Mouse (Mus musculus) intestine, postnatal 0 days (tissue): ENCODE results near the gene Shank2. TPM values are rescaled to one million over a fixed set of nuclear protein-coding genes. Genes with fewer than 3 reads are reported as not detected.
A peak's percentile ranks its signal among the peaks of the same experiment; 100 is the strongest.

Source experiments
- ATAC-seq: fragments of 200-750 bp; cut with Nextera tagmentation; 2 replicates; pipeline ENCODE4 v1.8.0; 2017; ENCODE audit warnings: mild to moderate bottlenecking, moderate TSS enrichment, moderate library complexity
- H3K27ac ChIP-seq: fragments of 300-500 bp; sonication (generic); 2 replicates; pipeline ENCODE4 v1.5.1; 2014; ENCODE audit warnings: mild to moderate bottlenecking, low read depth, low read length, moderate library complexity
- H3K27me3 ChIP-seq: fragments of 300-500 bp; sonication (generic); replicated peaks from 2 replicates; pipeline ENCODE4 v1.6.1; 2014; ENCODE audit warnings: low read length, mixed read lengths; ENCODE audit not compliant: control insufficient read depth, insufficient read depth
- H3K36me3 ChIP-seq: fragments of 300-500 bp; sonication (generic); 2 replicates; pipeline ENCODE4 v1.6.1; 2014; ENCODE audit warnings: mild to moderate bottlenecking, moderate library complexity; ENCODE audit not compliant: control insufficient read depth, insufficient read depth
- H3K4me1 ChIP-seq: fragments of 300-500 bp; sonication (generic); replicated peaks from 2 replicates; pipeline ENCODE4 v1.6.1; 2014; ENCODE audit warnings: antibody characterized with exemption, low read length, mixed read lengths; ENCODE audit not compliant: control insufficient read depth, insufficient read depth
- H3K4me2 ChIP-seq: fragments of 300-500 bp; sonication (generic); replicated peaks from 2 replicates; pipeline ENCODE4 v1.6.1; 2014; ENCODE audit warnings: low read depth, mild to moderate bottlenecking, moderate library complexity
- H3K4me3 ChIP-seq: fragments of 300-500 bp; sonication (generic); 2 replicates; pipeline ENCODE4 v1.5.1; 2014; ENCODE audit warnings: low read depth, low read length
- H3K9ac ChIP-seq: fragments of 300-500 bp; sonication (generic); 2 replicates; pipeline ENCODE4 v1.6.1; 2014; ENCODE audit warnings: mild to moderate bottlenecking, low read depth, low read length
- H3K9me3 ChIP-seq: fragments of 300-500 bp; sonication (generic); 2 replicates; pipeline ENCODE4 v1.6.1; 2016; ENCODE audit warnings: mixed run types; ENCODE audit not compliant: control insufficient read depth
- CTCF ChIP-seq: sonication (generic); IDR thresholded peaks from 2 replicates; pipeline ENCODE4 v1.5.1; 2016; ENCODE audit warnings: low read depth, mild to moderate bottlenecking, control low read depth, antibody characterized with exemption, moderate library complexity
- WGBS: fragments of 180-500 bp; shearing (Covaris S2); extraction: QIAGEN DNeasy Blood & Tissue Kit; methylation state at CpG from one replicate; pipeline ENCODE4 v1.1.7; 2014; 5-methylcytosine and 5-hydroxymethylcytosine counted together
- polyA plus RNA-seq: library from polyadenylated mRNA; unstranded; fragments of >200 nt; fragmentation: Nextera tagmentation; extraction: Ambion mirVana; gene quantifications from 2 replicates; pipeline ENCODE4 v1.2.1, GENCODE M21; 2015

The Shank2 gene
- polyA plus RNA-seq, 1 experiment from 2014 or later = 0.74 TPM

GRCm38 (mm10) chr7:144037966-144038669 is 36.4 kb downstream of the Shank2 start:
- Histone ChIP-seq H3K4me3 (no peak overlapping the region), H3K9me3 (no peaks in the 10 kb centered on the region), H3K27ac (0 out of 2 replicates have a peak overlapping the region, but pooled peaks have one; percentile 46), H3K36me3 (no peaks in the 10 kb centered on the region), H3K4me2 (no peak overlapping the region), H3K27me3 (no peaks in the 10 kb centered on the region), H3K4me1 (peaks cover 10% of the 10 kb centered on the region), H3K9ac (no peak overlapping the region)
- ATAC-seq = peak; percentile 72
- TF ChIP-seq CTCF = peak; percentile 32; the same call in 1 of the 2 replicates
- WGBS = 34% methylated on average over 9 of the region's 9 CpGs

- H3K4me1 ChIP-seq = peaks cover 10% of the 10 kb centered on the region
- H3K4me2 ChIP-seq = no peak overlapping the region
- no peaks in the 10 kb centered on the region for H3K27me3 ChIP-seq
- 79% methylated on average over 8 of the region's 8 CpGs for WGBS
- H3K9ac ChIP-seq = no peak overlapping the region
- no peak for TF ChIP-seq CTCF
- no peak for ATAC-seq
- H3K9me3 ChIP-seq = no peaks in the 10 kb centered on the region
- H3K4me3 ChIP-seq = no peak overlapping the region
- H3K36me3 ChIP-seq = no peaks in the 10 kb centered on the region
- no peak overlapping the region for H3K27ac ChIP-seq
Measured at GRCm38 (mm10) chr7:144038741-144039140, 37.0 kb downstream of the Shank2 start.

- ATAC-seq = no peak
- H3K36me3 ChIP-seq = no peaks in the 10 kb centered on the region
- WGBS = 60% methylated on average over 3 of the region's 3 CpGs
Measured at GRCm38 (mm10) chr7:144040328-144040727, 38.6 kb downstream of the Shank2 start.

GRCm38 (mm10) chr7:144052076-144052475 is 50.3 kb downstream of the Shank2 start:
- no peak overlapping the region for H3K4me3 ChIP-seq
- H3K4me2 ChIP-seq = peak overlapping the region; percentile 37; the same call in 1 of the 2 replicates
- ATAC-seq = peak; percentile 50
- WGBS = 1% methylated on average over 12 of the region's 12 CpGs
- H3K4me1 ChIP-seq = peaks cover 8% of the 10 kb centered on the region
- peak; percentile 75 for TF ChIP-seq CTCF
- no peaks in the 10 kb centered on the region for H3K36me3 ChIP-seq
- H3K9me3 ChIP-seq = no peaks in the 10 kb centered on the region
- 0 out of 2 replicates have a peak overlapping the region, but pooled peaks have one; percentile 28 for H3K27ac ChIP-seq
- no peak overlapping the region for H3K9ac ChIP-seq
- no peaks in the 10 kb centered on the region for H3K27me3 ChIP-seq

More at GRCm38 (mm10) chr7:144040328-144040727, 38.6 kb downstream of the Shank2 start:
- Histone ChIP-seq H3K9ac (no peak overlapping the region), H3K4me1 (peaks cover 10% of the 10 kb centered on the region), H3K27me3 (no peaks in the 10 kb centered on the region), H3K4me3 (no peak overlapping the region), H3K27ac (no peak overlapping the region), H3K9me3 (no peaks in the 10 kb centered on the region), H3K4me2 (no peak overlapping the region)
- no peak for TF ChIP-seq CTCF

- WGBS = 53% methylated on average over 6 of the region's 6 CpGs
- Histone ChIP-seq H3K9me3 (no peaks in the 10 kb centered on the region), H3K27ac (no peak overlapping the region), H3K4me2 (no peak overlapping the region), H3K36me3 (no peaks in the 10 kb centered on the region; the same call in 1 of the 2 replicates), H3K4me1 (peaks cover 10% of the 10 kb centered on the region), H3K4me3 (no peak overlapping the region), H3K9ac (no peak overlapping the region), H3K27me3 (no peaks in the 10 kb centered on the region)
- no peak for TF ChIP-seq CTCF
- ATAC-seq = no peak
Measured at GRCm38 (mm10) chr7:144055188-144055587, 53.5 kb downstream of the Shank2 start.

- peak; percentile 91 for TF ChIP-seq CTCF
- peak; percentile 86 for ATAC-seq
- peak overlapping the region; percentile 61 for H3K27ac ChIP-seq
- no peak overlapping the region for H3K9ac ChIP-seq
- no peaks in the 10 kb centered on the region; the same call in 1 of the 2 replicates for H3K36me3 ChIP-seq
- H3K27me3 ChIP-seq = no peaks in the 10 kb centered on the region
- WGBS = 31% methylated on average over 7 of the region's 7 CpGs
- no peak overlapping the region for H3K4me3 ChIP-seq
- no peaks in the 10 kb centered on the region for H3K9me3 ChIP-seq
- H3K4me1 ChIP-seq = peaks cover 11% of the 10 kb centered on the region
- H3K4me2 ChIP-seq = 0 out of 2 replicates have a peak overlapping the region, but pooled peaks have one; percentile 13
Measured at GRCm38 (mm10) chr7:144055702-144056531, 54.2 kb downstream of the Shank2 start.
